In genomic region chr5:114824197-114824596, GRCm38 (mm10) we compare ENCODE assay signal across 9 mouse cellular contexts. TPM values are rescaled to one million over a fixed set of nuclear protein-coding genes. Genes with fewer than 3 reads are reported as not detected.
DNase-seq lines count a peak whose midpoint lies in the region; ATAC-seq lines count a peak whose summit lies in the region.
"Had no signal": no experiment of that assay in that cellular context is flagged by ENCODE, and none has a peak within 500 bp of the region (broad histone marks: within the 10 kb centered on the region; RNA-seq: fewer than 3 reads in every experiment).

No protein-coding gene starts in this region.

- WGBS in liver, embryonic 13.5 days (ENCODE audit: insufficient replicate concordance), result 6% methylated on average over 9 of the region's 9 CpGs
- WGBS in neural tube, embryonic 11.5 days, result 19% methylated on average over 9 of the region's 9 CpGs

- peak overlapping the region; percentile 43 for H3K4me3 ChIP-seq in liver, embryonic 13.5 days (replicated peaks)
- no peak overlapping the region for H3K4me3 ChIP-seq in neural tube, embryonic 11.5 days (ENCODE audit: low read depth, low read length)

- peak; percentile 29 for DNase-seq in ovary, postnatal 36 days (ENCODE audit: low spot score)
- DNase-seq in ovary, postnatal 14 days (ENCODE audit: low spot score), result no peak
- DNase-seq in ZHBTc4 (ENCODE audit: low read depth, low spot score), result peak; percentile 84
- peak; percentile 24 for DNase-seq in fibroblast of lung, adult 2 months (ENCODE audit: low read depth)
- DNase-seq in kidney, adult 18-20 months, result peak; percentile 72
- DNase-seq in liver, embryonic 13.5 days, result peak; percentile 42
- peak; percentile 68 for DNase-seq in neural tube, embryonic 11.5 days (ENCODE audit: low spot score)
- no peak for DNase-seq in gastrocnemius, postnatal 10 days

- H3K27me3 ChIP-seq in liver, embryonic 13.5 days, result 0 out of 2 replicates have a peak, but pooled peaks cover 2% of the 10 kb centered on the region
- H3K27me3 ChIP-seq in neural tube, embryonic 11.5 days (ENCODE audit: control insufficient read depth, insufficient read depth, low read length), result no peaks in the 10 kb centered on the region

- H3K27ac ChIP-seq in liver, embryonic 13.5 days, result peak overlapping the region; percentile 53; the same call in 1 of the 2 replicates
- no peak overlapping the region for H3K27ac ChIP-seq in neural tube, embryonic 11.5 days (ENCODE audit: low read depth, low read length)

- H3K9me3 ChIP-seq in liver, embryonic 13.5 days (replicated peaks), result no peaks in the 10 kb centered on the region
- no peaks in the 10 kb centered on the region; the same call in 1 of the 2 replicates for H3K9me3 ChIP-seq in neural tube, embryonic 11.5 days (ENCODE audit: control insufficient read depth, low read length)

- peaks cover 16% of the 10 kb centered on the region for H3K36me3 ChIP-seq in liver, embryonic 13.5 days
- H3K36me3 ChIP-seq in neural tube, embryonic 11.5 days (ENCODE audit: control insufficient read depth, insufficient read depth, low read length), result no peaks in the 10 kb centered on the region

- peak overlapping the region; percentile 75 for H3K4me2 ChIP-seq in liver, embryonic 13.5 days
- no peak overlapping the region for H3K4me2 ChIP-seq in neural tube, embryonic 11.5 days (ENCODE audit: low read depth)

- H3K4me1 ChIP-seq in liver, embryonic 13.5 days (replicated peaks), result peaks cover 28% of the 10 kb centered on the region
- H3K4me1 ChIP-seq in neural tube, embryonic 11.5 days (ENCODE audit: control insufficient read depth, insufficient read depth, low read length), result 0 out of 2 replicates have a peak, but pooled peaks cover 2% of the 10 kb centered on the region

- H3K9ac ChIP-seq in liver, embryonic 13.5 days, result no peak overlapping the region
- H3K9ac ChIP-seq in neural tube, embryonic 11.5 days (ENCODE audit: low read length), result no peak overlapping the region

- ATAC-seq in liver, embryonic 13.5 days (ENCODE audit: low read depth), result no peak
- ATAC-seq in neural tube, embryonic 11.5 days (ENCODE audit: insufficient read depth, low FRiP score, low TSS enrichment), result peak; percentile 36; the same call in 1 of the 2 replicates

RNA-seq across cellular contexts. Expression of gene 1500011B03Rik, which starts 0.9 kb away (rescaled TPM):
- 31.0 and 32.0 TPM in 2 replicates for polyA plus RNA-seq in liver, embryonic 13.5 days (2015; fragmentation: Nextera tagmentation; extraction: Ambion mirVana)
- polyA plus RNA-seq in neural tube, embryonic 11.5 days (2014; fragmentation: Nextera tagmentation; extraction: Ambion mirVana), result 162 TPM in 2 replicates
- 10 to 100 TPM; 18.2 to 18.9 TPM for total RNA-seq in gastrocnemius, postnatal 10 days (2021)

RNA-seq across cellular contexts. Expression of gene 4930519G04Rik, which starts 29.3 kb away (rescaled TPM):
- not detected in 2 replicates for polyA plus RNA-seq in liver, embryonic 13.5 days (2015; fragmentation: Nextera tagmentation; extraction: Ambion mirVana)
- polyA plus RNA-seq in neural tube, embryonic 11.5 days (2014; fragmentation: Nextera tagmentation; extraction: Ambion mirVana), result not detected in 2 replicates
- not detected for total RNA-seq in gastrocnemius, postnatal 10 days (2021)
- total RNA-seq: layer of hippocampus, adult 8-10 months had no signal

RNA-seq across cellular contexts. Expression of gene Gm9936, which starts 34.3 kb away (rescaled TPM):
- not detected in 2 replicates for polyA plus RNA-seq in liver, embryonic 13.5 days (2015; fragmentation: Nextera tagmentation; extraction: Ambion mirVana)
- 0.39 and 0.54 TPM in 2 replicates for polyA plus RNA-seq in neural tube, embryonic 11.5 days (2014; fragmentation: Nextera tagmentation; extraction: Ambion mirVana)
- not detected for total RNA-seq in gastrocnemius, postnatal 10 days (2021)

RNA-seq across cellular contexts. Expression of gene Git2, which starts 48.9 kb away (rescaled TPM):
- 14.8 and 16.3 TPM in 2 replicates for polyA plus RNA-seq in liver, embryonic 13.5 days (2015; fragmentation: Nextera tagmentation; extraction: Ambion mirVana)
- 35.1 and 46.9 TPM in 2 replicates for polyA plus RNA-seq in neural tube, embryonic 11.5 days (2014; fragmentation: Nextera tagmentation; extraction: Ambion mirVana)
- total RNA-seq in gastrocnemius, postnatal 10 days (2021), result 10 to 100 TPM; 25.5 to 31.9 TPM

RNA-seq across cellular contexts. Expression of gene Ankrd13a, which starts 49.7 kb away (rescaled TPM):
- polyA plus RNA-seq in liver, embryonic 13.5 days (2015; fragmentation: Nextera tagmentation; extraction: Ambion mirVana), result 43.3 and 49.0 TPM in 2 replicates
- 75.4 and 88.6 TPM in 2 replicates for polyA plus RNA-seq in neural tube, embryonic 11.5 days (2014; fragmentation: Nextera tagmentation; extraction: Ambion mirVana)
- total RNA-seq in gastrocnemius, postnatal 10 days (2021), result 10 to 100 TPM; 37.1 to 39.5 TPM

Comparison
In these comparisons a context has a peak if more than half of its experiments do, and no peak if none do; other contexts are left out.
1. DNase-seq: peak in ovary, postnatal 36 days (single experiment), ZHBTc4 (single experiment), fibroblast of lung, adult 2 months (single experiment), kidney, adult 18-20 months (single experiment), liver, embryonic 13.5 days (single experiment) and neural tube, embryonic 11.5 days (single experiment); none in ovary, postnatal 14 days (single experiment) and gastrocnemius, postnatal 10 days (single experiment).